Mouse (Mus musculus) thymus, postnatal 4 days (tissue): ENCODE data around the gene Olfr1093.

Experiments used
- DNase-seq: peaks from one replicate; pipeline ENCODE4 v3.0.0; 2021

The Olfr1093 gene

DNA sequence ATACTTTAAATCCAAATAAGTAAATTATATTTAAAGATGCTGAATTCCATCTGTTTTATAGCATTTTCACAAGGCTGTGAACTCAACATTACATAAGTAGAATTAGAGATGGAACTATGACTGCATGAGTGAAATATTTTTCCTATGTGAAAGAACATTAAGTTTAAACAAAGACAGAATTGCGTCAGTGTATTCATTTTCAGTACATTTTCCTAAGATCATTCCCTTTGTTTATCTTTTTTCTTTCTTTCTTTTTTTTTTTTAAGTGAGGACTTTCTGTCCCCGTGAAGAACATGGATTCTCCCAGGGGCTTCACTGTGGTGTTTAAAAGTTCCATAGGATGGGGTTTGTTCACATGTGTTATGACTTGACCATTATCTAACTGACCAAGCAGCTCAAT, at the start of gene Olfr1093:
Olfr1093 (plus strand) TSS at position 301 of the 400 bp plus-strand sequence.
- DNase-seq: no peak

DNA sequence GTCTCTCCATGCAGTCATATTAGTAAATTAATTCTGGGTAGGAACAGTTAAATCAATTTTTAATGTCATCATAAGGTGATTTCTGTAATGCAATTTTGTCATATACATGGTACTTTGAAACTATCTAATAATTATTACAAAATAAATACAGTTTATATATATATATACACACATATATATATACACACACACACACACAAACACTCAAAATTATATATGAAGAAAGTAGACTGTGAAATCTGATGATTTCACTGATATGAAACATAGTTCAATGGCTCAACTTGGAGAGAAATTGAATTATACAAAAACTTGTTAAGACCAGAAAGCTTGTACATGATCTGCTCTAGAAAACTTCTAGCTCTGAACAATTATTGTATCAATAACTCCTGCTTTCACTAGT, 48.7 kb upstream of the Olfr1093 start, which contains the start of gene Olfr1089:
Olfr1089 (minus strand) TSS at position 101 of the 400 bp plus-strand sequence.
- DNase-seq: no peak

DNA sequence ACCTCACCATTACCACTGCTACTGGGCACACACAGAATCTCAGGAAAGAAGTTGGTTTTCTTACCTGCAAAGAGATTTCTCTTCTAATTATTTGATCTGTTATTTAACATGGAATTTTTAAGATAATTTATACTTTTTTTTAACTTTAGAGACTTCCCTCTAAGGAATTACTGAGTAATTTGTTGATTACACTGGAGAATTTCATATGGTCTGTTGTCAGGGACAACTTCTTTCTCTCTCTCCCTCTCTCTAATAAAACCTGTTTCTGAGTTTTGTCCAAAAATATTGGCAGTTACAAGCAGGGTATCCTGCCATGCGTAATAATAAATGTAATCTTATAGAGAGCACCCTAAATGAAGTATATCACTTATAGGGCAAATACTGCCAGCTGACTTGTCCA, 23.4 kb upstream of the Olfr1093 start, which contains the start of gene Olfr1090:
Olfr1090 (minus strand) TSS at position 101 of the 400 bp plus-strand sequence.
- DNase-seq: no peak

DNA sequence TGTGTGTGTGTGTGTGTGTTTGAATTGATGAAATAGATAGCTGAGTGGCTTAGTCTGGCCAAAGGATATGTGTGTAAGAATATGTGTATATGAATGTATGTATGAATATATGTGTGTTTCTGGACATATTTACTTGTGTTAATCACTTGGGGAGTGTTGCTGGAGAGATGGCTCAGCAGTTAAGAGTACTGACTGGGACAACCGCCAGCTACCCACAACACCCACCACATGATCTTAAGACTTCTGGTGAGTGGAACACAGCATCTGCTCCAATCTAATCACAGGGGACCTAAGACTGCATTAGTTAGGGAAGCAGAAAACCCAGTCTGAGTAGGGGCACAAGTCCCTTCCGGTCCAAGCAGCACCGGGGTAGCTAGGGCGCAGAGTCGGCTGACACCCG, 21.2 kb upstream of the Olfr1093 start:
- DNase-seq: no peak

DNA sequence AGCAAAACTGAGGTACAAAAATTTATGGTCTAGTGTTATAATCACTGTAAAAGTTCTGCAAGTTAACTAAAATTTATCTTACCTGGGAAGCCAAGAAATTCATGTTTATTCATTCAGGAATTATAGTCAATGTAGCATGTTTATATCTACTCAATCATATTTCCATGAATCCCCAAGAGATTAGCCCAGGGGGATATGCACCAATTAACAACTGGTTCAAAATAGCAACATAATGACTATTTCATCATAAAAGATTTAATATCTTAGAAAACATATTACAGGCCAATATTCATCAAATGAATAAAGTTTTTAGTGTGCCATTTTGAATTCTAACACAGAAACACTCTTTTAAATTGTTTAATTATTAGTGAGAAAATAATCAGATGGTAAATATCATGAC, 27.6 kb downstream of the Olfr1093 start, which contains the start of gene Olfr141:
Olfr141 (minus strand) TSS at position 101 of the 400 bp plus-strand sequence.
- no peak for DNase-seq

GRCm38 (mm10) chr2:86824363-86824762, 42.1 kb downstream of the Olfr1093 start, which contains the start of gene Olfr1094:
Gene Olfr1094 (plus strand): TSS chr2:86824663.
- no peak for DNase-seq
